8 mouse cellular contexts compared by ENCODE assay signal in genomic region chr9:100641391-100642085, GRCm38 (mm10). TPM values are rescaled to one million over a fixed set of nuclear protein-coding genes. Genes with fewer than 3 reads are reported as not detected.
DNase-seq lines count a peak whose midpoint lies in the region; ATAC-seq lines count a peak whose summit lies in the region.

No protein-coding gene starts in this region.

- H3K27me3 ChIP-seq in lung, embryonic 15.5 days: no peaks in the 10 kb centered on the region
- no peaks in the 10 kb centered on the region for H3K27me3 ChIP-seq in embryonic facial prominence, embryonic 10.5 days (replicated peaks; ENCODE audit: low read depth, poor library complexity, severe bottlenecking)
- H3K27me3 ChIP-seq in intestine, embryonic 16.5 days (replicated peaks; ENCODE audit: control insufficient read depth, insufficient read depth, low read length): no peaks in the 10 kb centered on the region

- H3K9me3 ChIP-seq in lung, embryonic 15.5 days: no peaks in the 10 kb centered on the region
- H3K9me3 ChIP-seq in embryonic facial prominence, embryonic 10.5 days: no peaks in the 10 kb centered on the region
- H3K9me3 ChIP-seq in intestine, embryonic 16.5 days (ENCODE audit: control insufficient read depth, low read length): no peaks in the 10 kb centered on the region

- no peak for DNase-seq in lung, postnatal 14 days
- DNase-seq in embryonic facial prominence, embryonic 10.5 days (ENCODE audit: low spot score): no peak
- peak; percentile 22 for DNase-seq in retina, postnatal 1 day
- DNase-seq in spleen, adult 18-20 months: no peak
- DNase-seq in urinary bladder, postnatal 10 days (ENCODE audit: low spot score): no peak
- DNase-seq in left cerebral cortex, postnatal 36 days (ENCODE audit: low spot score in 2 of 2): no peak

- intact Hi-C loops in left cerebral cortex, postnatal 36 days (cut with DNase I): loop anchor here (2.0 to 5.0 kb wide), 6 partner anchors 71 to 516 kb away; partner anchors contain the start of genes Msl2 and Slc35g2

- H3K27ac ChIP-seq in lung, embryonic 15.5 days: peak overlapping the region; percentile 100
- H3K27ac ChIP-seq in embryonic facial prominence, embryonic 10.5 days (replicated peaks): peak overlapping the region; percentile 99
- H3K27ac ChIP-seq in intestine, embryonic 16.5 days (ENCODE audit: low read length): peak overlapping the region; percentile 99; the same call in 1 of the 2 replicates

- peak overlapping the region; percentile 79 for H3K4me2 ChIP-seq in lung, embryonic 15.5 days
- H3K4me2 ChIP-seq in intestine, embryonic 16.5 days (ENCODE audit: low read depth, low read length): peak overlapping the region; percentile 80

- H3K4me3 ChIP-seq in lung, embryonic 15.5 days: peak overlapping the region; percentile 74
- peak overlapping the region; percentile 90 for H3K4me3 ChIP-seq in embryonic facial prominence, embryonic 10.5 days
- no peak overlapping the region; the same call in 1 of the 2 replicates for H3K4me3 ChIP-seq in intestine, embryonic 16.5 days (ENCODE audit: low read length)

- 0 out of 2 replicates have a peak overlapping the region, but pooled peaks have one; percentile 71 for H3K9ac ChIP-seq in lung, embryonic 15.5 days
- H3K9ac ChIP-seq in intestine, embryonic 16.5 days (ENCODE audit: low read depth, low read length): no peak overlapping the region

- WGBS in lung, embryonic 15.5 days: 33% methylated on average over 6 of the region's 6 CpGs
- WGBS in embryonic facial prominence, embryonic 10.5 days: 34% methylated on average over 6 of the region's 6 CpGs
- 43% methylated on average over 6 of the region's 6 CpGs for WGBS in intestine, embryonic 16.5 days

- ATAC-seq in lung, embryonic 15.5 days (ENCODE audit: borderline replicate concordance, extremely low read depth, low FRiP score, low TSS enrichment): no peak
- ATAC-seq in intestine, embryonic 16.5 days: no peak

- H3K36me3 ChIP-seq in lung, embryonic 15.5 days: no peaks in the 10 kb centered on the region
- no peaks in the 10 kb centered on the region for H3K36me3 ChIP-seq in embryonic facial prominence, embryonic 10.5 days (replicated peaks)
- no peaks in the 10 kb centered on the region for H3K36me3 ChIP-seq in intestine, embryonic 16.5 days (ENCODE audit: control insufficient read depth, insufficient read depth, low read length)

- H3K4me1 ChIP-seq in lung, embryonic 15.5 days: peaks cover 18% of the 10 kb centered on the region
- peaks cover 33% of the 10 kb centered on the region for H3K4me1 ChIP-seq in embryonic facial prominence, embryonic 10.5 days
- peaks cover 9% of the 10 kb centered on the region for H3K4me1 ChIP-seq in intestine, embryonic 16.5 days (ENCODE audit: control insufficient read depth, insufficient read depth, low read length)

RNA-seq across cellular contexts. Expression of gene Stag1, which starts 43.9 kb away (rescaled TPM):
- polyA plus RNA-seq in lung, embryonic 15.5 days (2015; fragmentation: Nextera tagmentation; extraction: Ambion mirVana): 36.6 and 43.1 TPM in 2 replicates
- 60.1 and 61.2 TPM in 2 replicates for polyA plus RNA-seq in embryonic facial prominence, embryonic 10.5 days (2016; fragmentation: Nextera tagmentation; extraction: Ambion mirVana)
- 24.8 and 29.4 TPM in 2 replicates for polyA plus RNA-seq in intestine, embryonic 16.5 days (2015; fragmentation: Nextera tagmentation; extraction: Ambion mirVana)
- total RNA-seq in left cerebral cortex, postnatal 36 days (2021): 10 to 100 TPM; 48.3 to 61.0 TPM
